Mouse (Mus musculus) brain, embryonic 14.5 days (tissue): ENCODE data around the gene Fars2.

Source experiments
- CTCF ChIP-seq: fragments of 200-500 bp; IDR thresholded peaks from 2 replicates; pipeline ENCODE4 v1.5.1; 2012; ENCODE audit warnings: inconsistent platforms, mild to moderate bottlenecking, moderate library complexity, borderline replicate concordance; ENCODE audit not compliant: insufficient read depth, insufficient read length; ENCODE audit errors: extremely low read depth
- POLR2A ChIP-seq: fragments of 200-500 bp; IDR thresholded peaks from 2 replicates; pipeline ENCODE4 v1.6.1; 2012; ENCODE audit warnings: mild to moderate bottlenecking, inconsistent platforms, borderline replicate concordance; ENCODE audit not compliant: poor library complexity, insufficient read depth, insufficient read length, severe bottlenecking; ENCODE audit errors: extremely low read depth

GRCm38 (mm10) chr13:36259754-36260153, 142.5 kb downstream of the Fars2 start:
- TF ChIP-seq CTCF (no peak), POLR2A (no peak)
